Mouse (Mus musculus) neural tube, embryonic 10.5 days (tissue): ENCODE data around the gene Angptl2.

Experiments used
- DNase-seq: peaks from one replicate; pipeline ENCODE4 v3.0.0-alpha.2; 2017; ENCODE audit warnings: low spot score; ENCODE audit errors: extremely low spot score

The Angptl2 gene

DNA sequence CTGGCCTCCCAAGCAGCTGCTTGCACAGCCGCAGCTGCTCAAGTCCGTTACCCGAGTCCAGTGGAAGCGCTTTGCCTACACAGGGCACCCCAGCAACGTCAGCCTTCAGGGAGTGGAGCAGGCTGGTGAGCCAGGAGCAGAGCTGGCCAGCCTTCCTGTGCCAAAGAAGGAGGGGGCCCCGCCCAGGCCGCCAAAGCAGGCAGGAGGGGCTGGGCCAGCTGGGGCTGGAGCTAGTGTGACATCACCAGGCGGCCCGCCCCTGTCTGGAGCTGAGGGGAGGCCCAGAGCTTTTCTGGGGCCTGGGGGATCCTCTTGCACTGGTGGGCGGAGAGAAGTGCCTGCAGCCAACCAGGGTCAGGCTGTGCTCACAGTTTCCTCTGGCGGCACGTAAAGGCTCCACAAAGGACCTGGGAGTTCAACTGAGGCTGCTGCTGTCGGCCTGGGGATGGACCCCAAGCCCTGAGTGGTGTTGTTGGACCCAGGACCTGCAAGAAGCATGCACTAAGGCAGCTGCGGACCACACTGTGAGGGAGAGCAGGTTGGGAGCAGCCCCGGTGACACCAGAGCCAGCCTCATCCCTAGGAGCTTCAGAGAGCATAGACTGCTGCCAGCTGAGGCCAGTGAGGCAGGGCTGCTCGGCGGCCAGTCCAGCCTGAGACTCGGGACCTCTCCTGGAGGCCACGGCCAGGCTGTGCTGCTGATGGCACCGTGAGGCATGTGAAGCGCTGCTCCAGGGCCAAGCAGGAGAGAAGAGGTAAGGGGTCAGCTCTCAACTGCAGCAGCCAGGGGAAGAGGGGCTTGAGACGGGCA is at the start of gene Angptl2:
Gene Angptl2, plus strand, starts transcription at position 370 of the 810 bp plus-strand sequence.
- peak; percentile 92 for DNase-seq

DNA sequence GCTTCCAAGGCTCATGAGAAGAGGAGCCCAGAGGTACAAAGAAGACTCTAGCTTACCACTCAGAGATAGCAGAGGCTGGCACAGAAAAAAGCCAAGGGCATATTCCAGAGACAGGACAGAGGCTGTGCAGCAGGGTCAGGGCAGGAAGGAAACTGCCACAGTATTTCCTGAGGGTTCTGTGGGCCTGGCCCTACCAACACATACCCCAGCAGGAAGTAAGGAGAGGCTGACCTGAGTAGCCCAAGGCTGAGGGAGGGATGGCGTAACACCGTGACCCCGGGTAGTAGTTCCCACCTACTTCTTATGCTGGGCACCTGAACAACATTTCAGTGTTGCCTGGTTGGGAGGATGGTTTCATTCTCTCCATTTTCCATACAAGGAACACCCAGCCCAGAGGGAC is 48.8 kb upstream of the Angptl2 start:
- DNase-seq: no peak

DNA sequence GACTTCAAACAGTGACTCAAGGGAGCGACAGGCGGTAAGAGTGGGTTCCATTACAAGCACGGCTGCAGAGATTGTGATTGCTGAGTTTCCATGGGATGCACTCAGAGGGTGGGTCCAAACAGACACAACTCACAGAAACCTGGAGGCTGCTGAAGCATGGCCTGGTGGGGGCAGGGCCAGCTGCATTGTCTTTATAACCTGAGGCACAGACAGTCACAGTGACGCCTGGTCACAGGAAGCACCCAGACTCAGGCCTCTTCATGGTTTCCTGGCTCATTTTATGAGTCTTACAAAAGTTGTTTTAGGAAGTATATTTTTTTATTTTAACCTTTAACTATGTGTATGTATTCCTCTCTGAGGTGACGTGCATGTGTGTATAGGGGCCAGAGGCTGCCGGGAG is 46.4 kb upstream of the Angptl2 start:
- DNase-seq: no peak

DNA sequence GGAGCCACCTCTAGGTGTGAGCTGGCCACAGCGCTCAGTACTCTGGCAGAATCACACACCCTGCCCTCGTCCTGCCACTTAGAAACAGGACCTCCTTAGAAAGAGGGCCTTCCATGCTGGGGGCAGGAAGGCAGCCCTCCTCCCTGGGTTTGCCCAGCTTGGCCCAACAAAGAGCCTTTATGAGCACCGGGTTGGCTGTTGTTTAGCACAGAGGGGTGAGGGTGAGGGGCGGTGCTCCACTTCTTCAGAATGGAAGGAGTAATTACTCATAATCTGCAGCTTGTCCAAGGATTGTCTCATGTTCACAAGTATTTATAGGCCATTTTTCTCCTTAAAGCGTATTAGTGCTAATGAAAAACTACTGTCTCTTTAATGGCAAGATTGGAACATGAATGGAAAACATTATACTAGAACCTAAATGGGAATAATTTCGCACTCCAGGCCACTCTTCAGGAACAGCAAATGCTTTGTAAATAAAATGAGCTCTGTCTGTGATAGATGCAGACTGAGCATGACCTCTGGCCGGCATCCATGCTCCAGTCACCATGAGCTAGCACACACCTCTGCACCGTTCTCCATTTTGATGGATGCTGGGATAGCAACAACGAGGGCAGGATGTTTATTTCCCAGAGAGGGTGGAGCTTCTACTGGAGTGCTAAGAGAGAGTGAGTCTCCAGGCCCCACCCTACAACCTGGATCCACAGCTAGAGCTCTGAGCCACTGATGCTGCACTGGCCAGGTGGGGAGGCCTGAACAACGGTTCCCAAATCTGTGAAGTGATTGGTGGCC is 44.9 kb upstream of the Angptl2 start:
- no peak for DNase-seq

DNA sequence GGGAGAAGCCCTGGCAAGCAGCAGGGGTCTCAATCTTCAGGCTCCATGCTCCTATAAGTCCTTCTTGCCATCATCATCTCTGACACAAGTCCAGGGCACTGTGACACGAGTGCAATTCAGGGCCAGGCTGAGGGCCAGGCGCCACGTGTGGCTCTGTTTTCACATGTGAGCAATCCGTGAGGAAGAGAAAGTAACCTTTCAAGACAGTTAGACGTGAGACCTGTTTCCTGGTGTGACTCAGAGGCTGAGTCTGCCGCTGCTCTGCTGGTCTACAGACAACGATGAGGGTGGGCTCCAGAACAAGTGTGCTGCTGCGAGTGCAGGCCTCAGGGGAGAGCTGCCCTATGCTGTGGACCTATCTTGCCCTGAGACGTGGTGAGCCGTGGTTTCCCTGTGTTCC is 42.7 kb upstream of the Angptl2 start:
- DNase-seq: no peak

DNA sequence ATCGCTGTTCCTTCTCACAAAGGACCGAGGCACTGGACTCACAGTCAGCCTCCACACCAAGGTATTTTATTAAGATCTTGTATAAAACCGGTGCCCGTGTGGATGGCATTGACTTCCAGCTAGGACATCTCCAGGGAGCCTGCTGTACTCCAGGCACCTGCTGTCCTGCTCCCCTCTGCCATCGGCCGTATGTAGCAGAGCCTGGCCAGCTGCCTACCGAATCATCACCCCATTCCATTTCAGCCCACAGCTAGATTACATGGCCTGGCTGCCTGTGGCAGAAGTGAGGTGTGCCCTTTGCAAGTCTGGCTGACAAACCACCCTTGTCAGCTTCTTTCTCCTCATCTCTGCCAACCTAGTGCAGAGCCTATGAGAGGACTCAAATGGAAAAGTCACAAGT is 42.2 kb upstream of the Angptl2 start:
- DNase-seq: no peak

DNA sequence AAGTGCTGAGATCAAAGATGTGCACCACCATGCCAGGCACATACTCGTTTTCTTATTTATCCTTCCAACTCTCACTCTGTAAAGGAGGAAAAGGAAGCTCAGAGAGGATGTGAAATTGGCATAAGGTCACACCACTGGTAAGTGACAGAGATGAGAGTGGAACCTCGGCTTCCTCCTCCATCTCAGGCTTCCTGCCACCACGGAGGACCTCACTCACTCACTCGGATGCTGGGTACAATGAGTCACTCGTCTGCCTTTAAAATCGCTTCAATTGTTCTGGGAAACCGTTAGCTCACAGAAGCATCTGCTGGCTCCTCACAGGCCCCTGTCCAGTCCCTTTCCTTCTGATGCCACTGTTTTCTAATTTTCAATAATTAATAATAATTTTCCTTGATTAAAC is 39.4 kb upstream of the Angptl2 start:
- no peak for DNase-seq

DNA sequence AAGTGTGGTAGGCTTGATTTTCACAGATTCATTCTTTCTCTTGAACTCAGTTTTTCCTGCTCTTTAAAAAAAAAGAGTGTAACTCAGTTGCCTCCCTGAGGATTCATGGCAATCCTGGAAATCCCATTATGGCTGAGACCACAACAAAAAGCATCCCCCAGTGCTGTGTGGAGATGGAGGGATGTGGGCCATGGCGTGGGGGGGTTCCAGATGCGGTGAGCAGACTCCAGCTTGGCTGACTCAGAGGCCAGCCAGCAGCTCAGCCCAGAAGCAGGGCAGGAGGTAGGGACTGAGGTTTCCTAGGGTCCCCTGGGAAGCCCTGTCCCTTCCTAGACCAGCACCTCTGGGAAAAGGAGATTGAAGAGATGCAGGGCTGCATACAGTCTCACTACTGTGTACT is 38.9 kb upstream of the Angptl2 start:
- DNase-seq: no peak

DNA sequence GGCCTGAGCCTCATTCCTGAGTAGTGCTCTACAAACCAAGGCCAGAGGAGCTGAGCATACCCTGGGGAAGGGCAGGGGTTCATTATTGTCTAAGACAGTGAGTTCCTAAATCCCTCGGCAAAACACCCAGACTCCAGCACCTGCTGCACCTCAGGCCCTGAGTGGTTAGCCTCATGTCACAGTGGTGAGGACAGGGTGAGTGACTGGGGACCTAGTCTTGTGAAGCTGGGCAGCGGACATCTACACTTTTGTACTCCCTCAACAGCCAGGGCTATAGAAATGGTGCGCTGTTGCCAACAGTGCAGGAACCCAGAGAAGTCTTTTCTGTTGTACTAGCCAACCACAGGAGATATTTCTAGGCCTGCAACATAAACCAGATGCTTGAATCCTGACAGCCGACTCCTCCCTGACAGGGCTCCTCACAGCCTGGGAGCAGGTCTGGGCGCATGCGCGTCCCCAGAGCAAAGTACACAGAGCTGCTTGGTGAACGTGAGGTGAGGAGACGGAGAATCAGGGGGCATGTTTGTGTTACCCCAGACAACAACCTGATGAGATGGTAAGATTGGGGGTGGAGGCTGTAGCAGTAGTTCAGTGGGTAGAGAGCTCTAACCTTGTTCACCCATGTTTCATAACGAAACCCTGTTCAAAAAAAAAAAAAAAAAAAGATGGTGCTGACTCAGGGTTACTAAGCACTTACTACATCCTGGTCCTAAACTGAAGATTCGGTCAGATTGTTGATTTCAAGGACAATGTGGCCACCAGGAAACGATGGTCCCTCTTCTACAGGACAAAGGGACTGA is 38.2 kb upstream of the Angptl2 start:
- DNase-seq: no peak

DNA sequence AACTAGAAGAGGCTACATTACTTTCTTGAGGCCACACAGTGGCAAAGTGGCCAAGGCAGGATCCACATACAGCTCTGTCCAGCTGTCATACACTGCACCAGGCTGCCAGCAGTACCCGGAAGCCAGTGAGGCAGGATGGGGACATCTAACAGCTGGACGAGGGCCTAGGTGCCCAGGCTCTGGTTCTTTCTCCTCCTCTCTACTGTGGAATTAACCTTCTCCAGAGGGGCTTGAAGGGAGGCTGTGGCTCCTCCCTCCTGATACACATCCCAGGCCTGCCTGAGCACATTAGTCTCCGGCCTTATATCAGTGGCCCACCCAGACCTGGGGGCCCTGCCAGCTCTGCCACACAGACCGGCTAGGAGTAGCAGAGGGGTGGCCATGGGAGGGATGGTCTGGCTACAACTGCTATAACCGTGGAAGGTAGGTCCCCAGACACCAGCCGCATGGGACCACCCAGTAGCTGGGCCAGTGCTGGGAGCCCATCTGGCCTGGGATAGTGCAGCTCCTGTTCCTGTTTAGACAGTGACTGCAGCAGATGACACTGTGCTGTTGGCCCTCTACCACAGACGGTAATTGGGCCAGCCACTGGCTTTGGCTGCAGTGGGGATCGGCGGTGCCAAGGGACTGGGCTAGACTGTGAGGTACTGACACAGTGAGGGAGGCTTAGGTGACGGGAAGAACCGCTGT is 37.5 kb upstream of the Angptl2 start:
- no peak for DNase-seq

DNA sequence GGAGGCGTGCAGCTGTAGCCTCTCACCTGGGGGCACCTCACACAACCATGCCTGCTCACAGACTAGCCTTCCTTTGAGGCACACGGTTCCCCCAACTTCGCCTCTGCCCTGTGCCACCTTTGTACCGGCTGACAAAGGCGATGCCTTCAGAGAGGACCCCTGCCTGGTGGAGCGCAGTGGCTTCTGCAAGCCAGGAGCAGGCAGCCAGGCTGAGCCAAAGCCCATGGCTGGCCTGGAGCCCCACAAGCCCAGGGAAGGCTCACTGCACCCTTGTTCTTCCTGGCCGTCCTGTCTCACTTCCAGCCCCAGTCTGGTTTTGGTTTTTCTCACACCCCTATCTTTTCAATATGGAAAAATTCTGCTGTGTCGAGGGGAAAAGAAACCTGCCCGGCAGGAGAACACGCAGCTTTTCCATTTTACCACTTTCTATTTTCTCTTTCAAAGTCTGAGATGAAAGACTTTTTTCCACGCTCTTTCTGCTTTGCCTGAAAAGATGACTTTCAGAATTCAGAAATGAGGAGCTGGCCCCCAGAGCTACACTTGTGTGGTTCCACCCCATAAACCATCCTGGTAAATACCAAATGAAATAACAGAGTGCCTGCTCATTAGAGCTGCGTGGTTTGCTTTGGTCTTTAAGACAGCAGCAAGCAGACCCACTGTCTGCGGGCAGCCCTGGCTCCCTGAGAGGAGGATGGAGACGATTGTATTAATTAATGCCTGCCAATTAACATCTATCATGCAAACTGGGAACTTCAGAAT is 36.5 kb upstream of the Angptl2 start:
- DNase-seq: no peak

DNA sequence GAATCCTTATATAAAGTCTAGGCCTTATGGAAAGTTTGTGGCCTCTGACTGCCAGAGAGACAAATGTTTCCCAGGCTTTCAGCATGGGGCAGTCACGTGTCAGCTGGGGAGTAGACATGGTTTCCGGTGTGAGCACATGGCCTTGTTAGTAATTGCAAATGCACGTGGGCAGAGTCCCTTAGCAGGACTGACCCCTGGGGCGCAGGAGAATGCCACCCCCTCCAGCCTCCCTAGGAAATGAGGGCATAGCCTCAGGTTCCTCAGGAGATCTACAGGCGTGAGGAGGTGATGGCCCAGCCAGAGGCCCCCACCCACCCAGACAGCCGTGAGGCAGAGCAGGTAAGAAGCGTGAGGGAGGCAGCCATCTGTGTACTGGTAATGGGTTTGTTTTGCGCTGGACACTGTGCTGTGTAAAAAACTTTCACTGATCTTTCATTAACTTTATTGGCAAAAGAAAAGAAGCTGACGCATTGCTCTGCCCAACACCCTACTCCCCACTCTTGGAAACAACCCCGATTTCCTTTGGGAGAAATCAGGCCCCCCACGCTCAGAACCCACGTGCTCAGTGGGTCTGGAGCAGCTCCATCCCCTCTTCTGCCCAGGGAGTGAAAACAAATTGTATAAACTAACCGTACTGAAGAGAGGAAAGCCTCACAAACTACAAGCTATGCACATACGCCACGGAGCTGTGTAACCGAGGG is 35.8 kb upstream of the Angptl2 start:
- DNase-seq: peak; percentile 26

DNA sequence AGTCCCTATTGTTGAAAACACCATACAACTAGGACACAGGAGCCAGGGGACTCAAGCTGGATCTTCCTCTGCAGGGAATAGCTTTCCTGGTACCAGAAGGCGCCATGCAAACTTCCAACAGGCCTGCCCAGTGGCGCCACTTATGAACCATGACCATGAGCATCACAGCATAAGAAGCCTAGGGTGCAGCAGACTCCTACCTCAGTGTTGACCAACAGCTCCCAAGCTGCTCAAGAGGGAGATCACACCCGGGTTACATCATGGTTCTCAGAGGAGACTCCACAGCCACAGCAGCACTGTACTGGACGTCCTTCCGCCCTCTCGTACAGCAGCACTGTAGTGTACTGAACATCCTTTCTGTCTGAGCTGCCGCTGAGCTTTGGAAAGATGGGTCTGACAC is 32.5 kb upstream of the Angptl2 start:
- no peak for DNase-seq

DNA sequence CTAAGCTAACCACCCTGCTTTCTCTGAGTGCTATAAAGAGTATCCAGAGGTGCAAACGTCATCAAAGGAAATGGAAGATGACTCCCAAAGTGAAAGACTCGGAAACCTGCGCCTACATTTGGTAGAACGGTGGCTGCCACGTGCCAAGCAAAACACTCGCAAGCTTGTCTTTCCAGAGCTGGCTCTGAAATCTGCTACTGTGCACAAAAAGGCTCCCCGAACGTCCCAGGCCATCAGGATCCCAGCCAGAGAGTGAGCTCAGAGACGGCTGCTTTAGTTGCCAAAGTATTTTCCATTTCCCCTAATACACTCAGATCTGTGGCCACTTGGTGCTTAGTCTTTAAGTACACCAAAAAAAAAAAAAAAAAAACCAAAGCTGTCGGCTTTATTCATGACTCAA is 31.2 kb upstream of the Angptl2 start:
- DNase-seq: no peak

DNA sequence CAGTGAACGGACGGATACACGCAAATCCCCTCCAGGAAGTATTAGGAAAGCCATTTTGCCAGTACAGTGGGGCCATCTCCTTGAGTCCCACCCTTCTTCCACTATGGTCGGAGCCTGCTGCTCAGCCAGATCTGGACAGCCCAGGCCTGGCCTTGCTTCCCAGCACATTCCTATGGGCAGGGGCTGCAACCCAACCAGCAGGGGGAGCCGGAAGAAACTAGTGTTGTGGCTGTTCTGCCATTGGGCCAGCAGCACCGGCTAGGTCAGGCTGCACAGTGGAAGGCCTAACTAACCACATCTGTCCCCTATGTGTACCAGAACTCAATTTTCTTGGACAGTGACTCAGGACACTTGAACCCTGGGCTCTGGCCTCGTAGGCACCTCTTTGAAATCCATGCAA is 30.6 kb upstream of the Angptl2 start:
- DNase-seq: peak; percentile 29

DNA sequence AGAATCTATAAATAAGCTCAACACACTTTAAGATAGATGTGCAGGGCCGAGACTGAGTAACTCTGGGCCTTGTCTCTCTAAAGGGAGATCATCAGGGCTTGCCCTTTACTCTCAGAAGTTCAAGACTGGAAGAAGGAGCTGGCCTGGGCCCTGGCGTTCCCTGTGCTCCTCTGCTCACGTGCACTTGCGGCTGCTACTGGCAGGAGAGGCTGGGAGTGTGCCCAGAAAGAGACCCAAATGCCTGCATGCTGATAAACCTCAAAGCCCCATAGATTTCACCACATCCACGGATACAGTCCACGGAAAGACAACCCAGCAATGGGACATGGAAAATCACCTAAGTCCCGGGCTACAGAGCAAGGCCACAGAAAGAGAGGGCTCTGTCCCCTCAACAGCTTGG is 29.4 kb upstream of the Angptl2 start:
- no peak for DNase-seq

DNA sequence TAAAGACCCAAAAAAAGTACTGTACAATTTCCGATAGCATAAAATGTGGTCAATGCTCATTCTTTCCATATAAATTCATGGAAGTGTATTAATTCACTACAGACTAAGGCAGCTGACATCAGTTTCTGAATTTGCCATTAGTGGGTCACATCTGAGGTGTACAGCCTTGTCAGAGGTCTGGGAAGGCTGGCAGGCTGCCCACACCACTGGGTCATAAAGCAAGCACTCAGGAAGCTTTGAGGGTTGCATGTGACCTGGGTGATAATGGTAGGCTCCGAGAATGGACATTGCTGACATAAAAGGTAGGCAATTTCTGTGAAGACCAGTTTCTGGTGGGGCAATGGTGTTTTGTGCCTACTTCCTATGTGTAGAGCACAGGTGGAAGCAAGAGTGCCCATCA is 28.0 kb upstream of the Angptl2 start:
- no peak for DNase-seq

DNA sequence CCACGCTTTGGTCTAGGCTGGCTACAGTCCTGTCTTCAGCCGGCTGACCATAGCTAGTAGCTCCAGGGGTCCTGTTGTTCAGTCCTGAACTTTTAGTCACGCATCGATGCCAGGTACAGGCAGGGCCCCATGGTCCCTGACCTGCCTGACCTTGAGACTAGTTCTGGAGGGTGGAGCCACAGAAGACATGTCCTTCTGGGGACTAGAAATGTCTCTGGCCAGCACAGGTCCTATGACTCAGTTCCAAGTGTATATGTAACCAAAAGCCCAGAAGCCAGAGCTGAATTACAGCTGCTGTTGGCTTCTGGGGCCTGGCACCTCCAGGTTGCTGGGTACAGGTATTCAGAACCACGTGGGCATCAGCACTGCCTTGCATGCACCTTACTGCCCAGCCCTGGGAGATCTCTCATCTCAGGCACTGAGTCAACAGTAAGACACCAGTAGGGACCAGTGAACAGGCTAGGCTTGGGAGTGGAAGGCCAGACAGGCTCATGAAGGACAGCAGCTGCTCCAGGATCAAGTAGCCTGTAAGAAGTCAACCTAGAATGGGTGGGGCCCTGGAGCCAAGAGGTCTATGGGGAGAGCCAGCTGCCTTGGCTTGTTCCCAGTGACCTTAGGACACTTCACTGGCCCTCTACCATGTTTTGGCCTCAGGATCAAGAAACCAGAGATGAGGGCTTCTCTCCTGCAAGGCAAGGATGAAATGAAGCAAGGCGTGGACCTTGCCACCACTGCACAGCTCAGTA is 26.8 kb upstream of the Angptl2 start:
- no peak for DNase-seq

DNA sequence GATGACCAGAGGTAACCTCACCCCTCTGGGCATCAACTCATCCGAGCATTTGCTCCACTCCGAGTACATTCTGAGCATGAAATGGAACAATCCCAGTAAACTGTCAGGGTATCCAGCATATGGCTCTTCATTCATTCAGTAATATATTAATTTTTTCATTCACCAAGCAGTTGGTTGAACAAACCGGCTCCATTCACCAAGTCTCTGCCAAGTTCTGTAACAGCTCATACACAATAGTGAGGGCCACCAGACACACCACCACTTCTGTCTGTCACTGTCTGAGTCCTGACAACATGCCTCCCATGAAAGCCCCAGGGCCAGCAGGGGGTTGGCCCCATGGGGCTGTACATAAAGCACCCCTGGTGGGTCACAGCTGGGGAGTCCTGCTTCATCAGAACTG is 25.9 kb upstream of the Angptl2 start:
- DNase-seq: no peak
